Mouse (Mus musculus) CH12.LX (cell line): ENCODE measurements at regions not wholly inside any gene's neighbourhood (a gene's known extent, or its start where the extent isn't known, plus 50 kb on each side); places are given as distances from the start of the nearest gene placed in this dataset.

Source experiments
- DNase-seq: peaks from one replicate; pipeline ENCODE4 v3.0.0-alpha.2; 2013; ENCODE audit errors: extremely low read depth
- H3K27ac ChIP-seq: 2 replicates; pipeline ENCODE4 v1.5.1; 2012; ENCODE audit warnings: low read depth, mild to moderate bottlenecking, control low read depth, moderate library complexity; ENCODE audit not compliant: insufficient read depth
- H3K27me3 ChIP-seq: replicated peaks from 2 replicates; pipeline ENCODE3; 2012; ENCODE audit warnings: inconsistent platforms
- H3K36me3 ChIP-seq, 2 experiments: replicated peaks in 1 of 2; 2 replicates each; pipeline versions ENCODE3 to v1.6.1; 2012; ENCODE audit warnings: inconsistent platforms in 1 of 2, low read length in 1 of 2, mild to moderate bottlenecking in 1 of 2, mixed read lengths in 1 of 2, moderate library complexity in 1 of 2; ENCODE audit not compliant: control insufficient read depth in 1 of 2, insufficient read depth in 1 of 2
- H3K4me1 ChIP-seq, 2 experiments: 2 replicates each; pipeline ENCODE4 v1.6.1; 2012; ENCODE audit warnings: inconsistent platforms in 1 of 2, moderate library complexity in 1 of 2; ENCODE audit not compliant: insufficient read depth in 2 of 2, control insufficient read depth in 1 of 2
- H3K4me2 ChIP-seq: 2 replicates; pipeline ENCODE4 v1.6.1; 2012; ENCODE audit warnings: low read depth, mild to moderate bottlenecking, control low read depth; ENCODE audit not compliant: poor library complexity, insufficient read depth, severe bottlenecking
- H3K4me3 ChIP-seq, 3 experiments: fragments of 150-350 bp in 1 of 3; sonication (generic) in 1 of 3; replicated peaks in 1 of 3; 2 replicates each; pipeline versions ENCODE3 to v1.5.1; 2011 to 2012; ENCODE audit warnings: low read depth in 2 of 3, low read length in 2 of 3, mild to moderate bottlenecking in 2 of 3, moderate library complexity in 2 of 3, control low read depth in 1 of 3, improper control_type of control experiment in 1 of 3, inconsistent platforms in 1 of 3, mixed read lengths in 1 of 3; ENCODE audit not compliant: poor library complexity in 1 of 3
- H3K79me2 ChIP-seq: replicated peaks from 2 replicates; pipeline ENCODE4 v1.6.1; 2012; ENCODE audit warnings: mild to moderate bottlenecking, moderate library complexity; ENCODE audit not compliant: control insufficient read depth, poor library complexity, insufficient read depth, severe bottlenecking; ENCODE audit errors: extremely low read depth
- H3K9ac ChIP-seq: 2 replicates; pipeline ENCODE4 v1.6.1; 2012; ENCODE audit warnings: low read depth, mild to moderate bottlenecking, control low read depth, moderate library complexity; ENCODE audit not compliant: insufficient read depth
- H3K9me3 ChIP-seq: replicated peaks from 2 replicates; pipeline ENCODE3; 2012; ENCODE audit warnings: low read length, inconsistent platforms, mixed read lengths
- BHLHE40 ChIP-seq: IDR thresholded peaks from 2 replicates; pipeline ENCODE4 v1.6.1; 2011; ENCODE audit warnings: mild to moderate bottlenecking, low read depth, low read length, improper control_type of control experiment
- E2F4 ChIP-seq: IDR thresholded peaks from 2 replicates; pipeline ENCODE4 v1.6.1; 2011; ENCODE audit warnings: low read depth, low read length, improper control_type of control experiment; ENCODE audit not compliant: insufficient replicate concordance
- HCFC1 ChIP-seq: IDR thresholded peaks from 2 replicates; pipeline ENCODE4 v1.6.1; 2012; ENCODE audit warnings: low read depth, mild to moderate bottlenecking, inconsistent platforms, low read length, improper control_type of control experiment
- IRF4 ChIP-seq: IDR thresholded peaks from 2 replicates; pipeline ENCODE4 v1.6.1; 2014; ENCODE audit warnings: low read depth, mild to moderate bottlenecking, inconsistent platforms, low read length, improper control_type of control experiment
- JUN ChIP-seq: IDR thresholded peaks from 2 replicates; pipeline ENCODE4 v1.6.1; 2011; ENCODE audit warnings: low read depth, mild to moderate bottlenecking, low read length, improper control_type of control experiment, moderate library complexity; ENCODE audit not compliant: insufficient read depth
- KAT2A ChIP-seq: IDR thresholded peaks from 2 replicates; pipeline ENCODE4 v1.6.1; 2012; ENCODE audit warnings: low read length, improper control_type of control experiment, inconsistent platforms; ENCODE audit not compliant: insufficient replicate concordance
- MAX ChIP-seq: IDR thresholded peaks from 2 replicates; pipeline ENCODE4 v1.6.1; 2011; ENCODE audit warnings: low read length, improper control_type of control experiment
- MAZ ChIP-seq: IDR thresholded peaks from 2 replicates; pipeline ENCODE4 v1.6.1; 2012; ENCODE audit warnings: low read depth, mild to moderate bottlenecking, inconsistent platforms, low read length, improper control_type of control experiment, moderate library complexity
- NELFE ChIP-seq: IDR thresholded peaks from 2 replicates; pipeline ENCODE4 v1.6.1; 2011; ENCODE audit warnings: low read depth, low read length, improper control_type of control experiment
- NRF1 ChIP-seq: IDR thresholded peaks from 2 replicates; pipeline ENCODE4 v1.6.1; 2014; ENCODE audit warnings: low read depth, mild to moderate bottlenecking, inconsistent platforms, low read length, improper control_type of control experiment, moderate library complexity
- RCOR1 ChIP-seq: conservative IDR thresholded peaks from 2 replicates; pipeline ENCODE4 v1.6.1; 2012; ENCODE audit warnings: low read depth, mild to moderate bottlenecking, inconsistent platforms, low read length, improper control_type of control experiment
- SMC3 ChIP-seq: IDR thresholded peaks from 2 replicates; pipeline ENCODE4 v1.6.1; 2011; ENCODE audit warnings: low read depth, low read length, improper control_type of control experiment
- USF1 ChIP-seq: IDR thresholded peaks from 2 replicates; pipeline ENCODE4 v1.6.1; 2014; ENCODE audit warnings: low read depth, mild to moderate bottlenecking, inconsistent platforms, low read length, improper control_type of control experiment
- ZC3H11A ChIP-seq: IDR thresholded peaks from 2 replicates; pipeline ENCODE4 v1.6.1; 2012; ENCODE audit warnings: low read depth, mild to moderate bottlenecking, inconsistent platforms, low read length, improper control_type of control experiment
- dilution Hi-C: fragments of 300-500 bp; cut with MboI; formaldehyde crosslinking; loops from 2 replicates; pipeline ENCODE4 v1.14.3; 2020; ENCODE audit warnings: low sequenced_read_pairs; ENCODE audit not compliant: extremely low pct_unique_long_range_greater_than_20kb, extremely low pct_ligation_motif_present
- in situ Hi-C: fragments of 300-500 bp; cut with MboI; formaldehyde crosslinking; loops from 3 replicates; pipeline ENCODE4 v1.14.3; 2019; ENCODE audit warnings: low sequenced_read_pairs, low pct_ligation_motif_present, low pct_unique_long_range_greater_than_20kb, mixed read lengths

DNA sequence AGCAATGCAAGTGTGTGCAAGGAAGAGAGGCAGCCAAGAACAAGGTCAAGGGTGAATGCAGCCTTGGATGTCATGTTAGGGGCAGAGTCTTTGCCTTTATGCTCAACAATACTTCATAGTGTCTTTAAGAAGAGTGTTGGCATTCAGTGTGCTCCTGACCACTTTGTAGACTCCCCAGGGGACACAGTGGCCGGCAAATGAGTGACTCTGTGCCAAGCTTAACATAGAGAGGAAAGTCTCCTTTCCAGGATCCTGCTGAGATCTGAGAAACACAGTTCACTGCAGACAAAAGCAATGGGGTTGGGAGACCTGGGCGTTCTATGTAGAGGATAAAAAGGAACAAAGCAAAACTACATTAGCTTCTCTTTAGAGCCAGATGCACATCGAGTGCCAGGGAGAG lies 259.2 kb downstream of the Maf start:
- Histone ChIP-seq H3K79me2 (no peaks in the 10 kb centered on the region), H3K4me2 (no peak overlapping the region), H3K9me3 (no peaks in the 10 kb centered on the region), H3K9ac (no peak overlapping the region), H3K4me3 (no peak overlapping the region), H3K4me1 (no peaks in the 10 kb centered on the region), H3K27me3 (peaks cover 75% of the 10 kb centered on the region), H3K36me3 (no peaks in the 10 kb centered on the region), H3K27ac (no peak overlapping the region)
- no peak for DNase-seq
- dilution Hi-C loops: no loop called here
- TF ChIP-seq ZC3H11A: no peak
- TF ChIP-seq JUN: no peak
- no peak for TF ChIP-seq NRF1
- no peak for TF ChIP-seq BHLHE40
- TF ChIP-seq, all 38 proteins: peak for 0
- in situ Hi-C loops: no loop called here

DNA sequence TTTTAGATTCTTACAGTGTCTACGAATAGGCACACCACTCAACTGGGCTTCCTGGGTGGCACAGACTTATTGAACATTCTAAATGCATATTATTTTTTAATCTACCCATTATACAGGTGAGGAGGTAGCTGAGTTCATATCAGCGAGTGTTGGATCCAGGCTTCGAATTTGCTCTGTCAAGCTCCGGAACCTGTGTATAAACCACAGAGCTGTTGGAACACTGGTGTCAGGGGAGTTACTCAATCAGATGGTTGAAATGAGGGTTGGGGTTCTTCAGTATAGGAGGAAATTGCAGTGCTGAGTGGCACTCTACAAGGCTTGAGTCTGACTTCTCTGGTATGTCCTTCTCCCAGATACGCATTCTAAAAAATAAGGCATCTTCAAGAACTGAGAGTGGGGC lies 263.1 kb downstream of the Maf start:
- no peaks in the 10 kb centered on the region for H3K9me3 ChIP-seq

DNA sequence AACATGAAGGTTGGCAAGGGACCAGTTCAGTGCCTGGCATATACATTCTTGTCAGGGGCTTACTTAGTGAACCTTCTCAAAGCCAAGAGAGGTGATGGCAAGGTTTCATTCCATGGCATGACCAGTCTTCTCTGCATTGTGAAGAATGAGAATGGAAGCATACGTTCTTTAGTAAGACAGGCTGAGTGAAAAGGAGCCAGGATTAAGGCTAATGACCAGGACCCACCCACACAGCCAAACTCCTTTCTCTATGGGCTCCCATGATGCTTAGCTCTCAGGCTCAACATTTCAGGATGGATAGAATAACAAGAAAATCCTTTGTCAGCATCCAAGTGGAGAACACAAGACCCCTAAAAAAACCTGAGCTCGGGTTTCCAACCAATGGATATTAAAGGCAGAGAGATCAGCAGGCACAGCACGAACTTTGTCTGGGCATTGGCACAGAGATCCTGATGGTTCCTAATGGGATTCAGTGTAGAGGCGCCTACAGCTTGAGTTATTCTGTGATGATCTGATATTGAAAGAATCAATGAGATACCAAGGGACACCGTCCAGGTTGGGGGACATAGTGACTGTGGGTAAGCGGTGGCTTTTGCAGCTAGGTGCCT lies 265.5 kb downstream of the Maf start:
- no peak for DNase-seq
- Histone ChIP-seq H3K4me1 (no peaks in the 10 kb centered on the region), H3K27ac (no peak overlapping the region), H3K4me2 (no peak overlapping the region), H3K9me3 (no peaks in the 10 kb centered on the region), H3K36me3 (no peaks in the 10 kb centered on the region), H3K9ac (no peak overlapping the region), H3K79me2 (no peaks in the 10 kb centered on the region), H3K4me3 (no peak overlapping the region), H3K27me3 (peaks cover 87% of the 10 kb centered on the region)
- dilution Hi-C loops: no loop called here
- TF ChIP-seq E2F4 (no peak), NELFE (no peak), RCOR1 (no peak)
- in situ Hi-C loops: no loop called here

More for the DNA sequence above, 263.1 kb downstream of the Maf start:
- H3K4me3 ChIP-seq: no peak overlapping the region
- TF ChIP-seq USF1 (no peak), SMC3 (no peak), HCFC1 (no peak), MAZ (no peak), KAT2A (no peak), IRF4 (no peak), MAX (no peak)
- TF ChIP-seq, all 38 proteins: peak for 0
- Histone ChIP-seq H3K4me1 (no peaks in the 10 kb centered on the region), H3K27ac (no peak overlapping the region), H3K4me2 (no peak overlapping the region), H3K27me3 (peaks cover 88% of the 10 kb centered on the region), H3K36me3 (no peaks in the 10 kb centered on the region), H3K79me2 (no peaks in the 10 kb centered on the region), H3K9ac (no peak overlapping the region)
- DNase-seq: no peak
- in situ Hi-C loops: no loop called here
- dilution Hi-C loops: no loop called here
